Mouse (Mus musculus): ENCODE data around the gene Tspan5. TPM values are rescaled to one million over a fixed set of nuclear protein-coding genes. Genes with fewer than 3 reads are reported as not detected.

The Tspan5 gene
- polyA plus RNA-seq, 1 experiment from 2014 or later: 14.3 TPM

- Histone ChIP-seq H3K27me3 (ENCODE audit: control insufficient read depth, insufficient read depth, low read length) (no peaks in the 10 kb centered on the region), H3K4me2 (ENCODE audit: low read depth, low read length) (no peak overlapping the region), H3K9ac (ENCODE audit: low read length) (no peak overlapping the region), H3K4me3 (ENCODE audit: low read length) (no peak overlapping the region), H3K36me3 (ENCODE audit: control insufficient read depth, insufficient read depth) (no peaks in the 10 kb centered on the region), H3K27ac (ENCODE audit: low read length) (no peak overlapping the region), H3K4me1 (ENCODE audit: control insufficient read depth, insufficient read depth, low read length) (peaks cover 14% of the 10 kb centered on the region), H3K9me3 (replicated peaks; ENCODE audit: control insufficient read depth, low read length) (no peaks in the 10 kb centered on the region)
- no peak for ATAC-seq (replicated peaks; ENCODE audit: extremely low read depth, insufficient read depth, low FRiP score)
- 79% methylated on average over 6 of the region's 6 CpGs for WGBS
Observed at GRCm38 (mm10) chr3:138819862-138820261, 77.9 kb downstream of the Tspan5 start.

GRCm38 (mm10) chr3:138820296-138820695 lies 78.3 kb downstream of the Tspan5 start:
- H3K36me3 ChIP-seq (ENCODE audit: control insufficient read depth, insufficient read depth): no peaks in the 10 kb centered on the region
- H3K4me2 ChIP-seq (ENCODE audit: low read depth, low read length): no peak overlapping the region
- H3K4me1 ChIP-seq (ENCODE audit: control insufficient read depth, insufficient read depth, low read length): peaks cover 11% of the 10 kb centered on the region
- no peak overlapping the region for H3K27ac ChIP-seq (ENCODE audit: low read length)
- H3K27me3 ChIP-seq (ENCODE audit: control insufficient read depth, insufficient read depth, low read length): no peaks in the 10 kb centered on the region
- no peak for ATAC-seq (replicated peaks; ENCODE audit: extremely low read depth, insufficient read depth, low FRiP score)
- H3K9ac ChIP-seq (ENCODE audit: low read length): no peak overlapping the region
- H3K9me3 ChIP-seq (replicated peaks; ENCODE audit: control insufficient read depth, low read length): no peaks in the 10 kb centered on the region
- WGBS: 72% methylated on average over 5 of the region's 5 CpGs
- no peak overlapping the region for H3K4me3 ChIP-seq (ENCODE audit: low read length)

- Histone ChIP-seq H3K9ac (ENCODE audit: low read length) (no peak overlapping the region), H3K27me3 (ENCODE audit: control insufficient read depth, insufficient read depth, low read length) (no peaks in the 10 kb centered on the region), H3K9me3 (replicated peaks; ENCODE audit: control insufficient read depth, low read length) (no peaks in the 10 kb centered on the region), H3K4me3 (ENCODE audit: low read length) (no peak overlapping the region), H3K4me1 (ENCODE audit: control insufficient read depth, insufficient read depth, low read length) (peaks cover 7% of the 10 kb centered on the region), H3K4me2 (ENCODE audit: low read depth, low read length) (no peak overlapping the region), H3K27ac (ENCODE audit: low read length) (no peak overlapping the region), H3K36me3 (ENCODE audit: control insufficient read depth, insufficient read depth) (no peaks in the 10 kb centered on the region)
- WGBS: 37% methylated on average over 5 of the region's 5 CpGs
- ATAC-seq (replicated peaks; ENCODE audit: extremely low read depth, insufficient read depth, low FRiP score): no peak
Observed at GRCm38 (mm10) chr3:138821886-138822445, 80.0 kb downstream of the Tspan5 start.

GRCm38 (mm10) chr3:138823857-138824256 lies 81.9 kb downstream of the Tspan5 start:
- Histone ChIP-seq H3K4me2 (ENCODE audit: low read depth, low read length) (no peak overlapping the region), H3K9ac (ENCODE audit: low read length) (no peak overlapping the region), H3K4me1 (ENCODE audit: control insufficient read depth, insufficient read depth, low read length) (peaks cover 2% of the 10 kb centered on the region; the same call in 1 of the 2 replicates), H3K27ac (ENCODE audit: low read length) (no peak overlapping the region), H3K4me3 (ENCODE audit: low read length) (no peak overlapping the region), H3K36me3 (ENCODE audit: control insufficient read depth, insufficient read depth) (no peaks in the 10 kb centered on the region), H3K9me3 (replicated peaks; ENCODE audit: control insufficient read depth, low read length) (no peaks in the 10 kb centered on the region), H3K27me3 (ENCODE audit: control insufficient read depth, insufficient read depth, low read length) (no peaks in the 10 kb centered on the region)
- no peak for ATAC-seq (replicated peaks; ENCODE audit: extremely low read depth, insufficient read depth, low FRiP score)
- 91% methylated on average over 9 of the region's 9 CpGs for WGBS

GRCm38 (mm10) chr3:138825296-138825695 lies 83.3 kb downstream of the Tspan5 start:
- H3K27ac ChIP-seq (ENCODE audit: low read length): no peak overlapping the region
- no peaks in the 10 kb centered on the region for H3K9me3 ChIP-seq (replicated peaks; ENCODE audit: control insufficient read depth, low read length)
- no peaks in the 10 kb centered on the region for H3K27me3 ChIP-seq (ENCODE audit: control insufficient read depth, insufficient read depth, low read length)
- 53% methylated on average over 6 of the region's 6 CpGs for WGBS
- H3K4me2 ChIP-seq (ENCODE audit: low read depth, low read length): no peak overlapping the region
- ATAC-seq (replicated peaks; ENCODE audit: extremely low read depth, insufficient read depth, low FRiP score): no peak
- H3K4me3 ChIP-seq (ENCODE audit: low read length): no peak overlapping the region
- H3K36me3 ChIP-seq (ENCODE audit: control insufficient read depth, insufficient read depth): no peaks in the 10 kb centered on the region
- no peak overlapping the region for H3K9ac ChIP-seq (ENCODE audit: low read length)
- H3K4me1 ChIP-seq (ENCODE audit: control insufficient read depth, insufficient read depth, low read length): peaks cover 2% of the 10 kb centered on the region; the same call in 1 of the 2 replicates

GRCm38 (mm10) chr3:138826243-138826800 lies 84.3 kb downstream of the Tspan5 start:
- no peak for ATAC-seq (replicated peaks; ENCODE audit: extremely low read depth, insufficient read depth, low FRiP score)
- no peak overlapping the region for H3K9ac ChIP-seq (ENCODE audit: low read length)
- WGBS: 76% methylated on average over 8 of the region's 8 CpGs
- H3K27ac ChIP-seq (ENCODE audit: low read length): no peak overlapping the region
- H3K4me1 ChIP-seq (ENCODE audit: control insufficient read depth, insufficient read depth, low read length): peaks cover 2% of the 10 kb centered on the region; the same call in 1 of the 2 replicates
- H3K9me3 ChIP-seq (replicated peaks; ENCODE audit: control insufficient read depth, low read length): no peaks in the 10 kb centered on the region
- H3K36me3 ChIP-seq (ENCODE audit: control insufficient read depth, insufficient read depth): no peaks in the 10 kb centered on the region
- H3K27me3 ChIP-seq (ENCODE audit: control insufficient read depth, insufficient read depth, low read length): no peaks in the 10 kb centered on the region
- H3K4me2 ChIP-seq (ENCODE audit: low read depth, low read length): no peak overlapping the region
- no peak overlapping the region for H3K4me3 ChIP-seq (ENCODE audit: low read length)

GRCm38 (mm10) chr3:138832827-138833517 lies 91.0 kb downstream of the Tspan5 start:
- Histone ChIP-seq H3K4me1 (ENCODE audit: control insufficient read depth, insufficient read depth, low read length) (no peaks in the 10 kb centered on the region), H3K27ac (ENCODE audit: low read length) (no peak overlapping the region), H3K27me3 (ENCODE audit: control insufficient read depth, insufficient read depth, low read length) (no peaks in the 10 kb centered on the region), H3K9ac (ENCODE audit: low read length) (no peak overlapping the region), H3K9me3 (replicated peaks; ENCODE audit: control insufficient read depth, low read length) (no peaks in the 10 kb centered on the region), H3K4me2 (ENCODE audit: low read depth, low read length) (no peak overlapping the region), H3K4me3 (ENCODE audit: low read length) (no peak overlapping the region), H3K36me3 (ENCODE audit: control insufficient read depth, insufficient read depth) (no peaks in the 10 kb centered on the region)
- WGBS: 75% methylated on average over 9 of the region's 9 CpGs
- no peak for ATAC-seq (replicated peaks; ENCODE audit: extremely low read depth, insufficient read depth, low FRiP score)

- H3K4me1 ChIP-seq (ENCODE audit: control insufficient read depth, insufficient read depth, low read length): no peaks in the 10 kb centered on the region; the same call in 1 of the 2 replicates
- no peaks in the 10 kb centered on the region for H3K9me3 ChIP-seq (replicated peaks; ENCODE audit: control insufficient read depth, low read length)
- H3K4me3 ChIP-seq (ENCODE audit: low read length): no peak overlapping the region
- no peaks in the 10 kb centered on the region for H3K27me3 ChIP-seq (ENCODE audit: control insufficient read depth, insufficient read depth, low read length)
- no peak overlapping the region for H3K9ac ChIP-seq (ENCODE audit: low read length)
- ATAC-seq (replicated peaks; ENCODE audit: extremely low read depth, insufficient read depth, low FRiP score): no peak
- no peak overlapping the region for H3K27ac ChIP-seq (ENCODE audit: low read length)
- H3K4me2 ChIP-seq (ENCODE audit: low read depth, low read length): no peak overlapping the region
- H3K36me3 ChIP-seq (ENCODE audit: control insufficient read depth, insufficient read depth): no peaks in the 10 kb centered on the region
- WGBS: 73% methylated on average over 11 of the region's 11 CpGs
Observed at GRCm38 (mm10) chr3:138834174-138834573, 92.2 kb downstream of the Tspan5 start.

- no peaks in the 10 kb centered on the region for H3K27me3 ChIP-seq (ENCODE audit: control insufficient read depth, insufficient read depth, low read length)
- H3K4me2 ChIP-seq (ENCODE audit: low read depth, low read length): no peak overlapping the region
- H3K4me3 ChIP-seq (ENCODE audit: low read length): no peak overlapping the region
- no peaks in the 10 kb centered on the region for H3K36me3 ChIP-seq (ENCODE audit: control insufficient read depth, insufficient read depth)
- 74% methylated on average over 5 of the region's 5 CpGs for WGBS
- H3K9me3 ChIP-seq (replicated peaks; ENCODE audit: control insufficient read depth, low read length): no peaks in the 10 kb centered on the region
- no peak overlapping the region for H3K9ac ChIP-seq (ENCODE audit: low read length)
- no peak overlapping the region for H3K27ac ChIP-seq (ENCODE audit: low read length)
- no peaks in the 10 kb centered on the region; the same call in 1 of the 2 replicates for H3K4me1 ChIP-seq (ENCODE audit: control insufficient read depth, insufficient read depth, low read length)
- ATAC-seq (replicated peaks; ENCODE audit: extremely low read depth, insufficient read depth, low FRiP score): no peak
Observed at GRCm38 (mm10) chr3:138836937-138837336, 94.9 kb downstream of the Tspan5 start.
